Mouse (Mus musculus) hindbrain, embryonic 16.5 days (tissue): ENCODE results near the gene Rai1. TPM values are rescaled to one million over a fixed set of nuclear protein-coding genes. Genes with fewer than 3 reads are reported as not detected.
A peak's percentile ranks its signal among the peaks of the same experiment; 100 is the strongest.

ENCODE experiments used
- ATAC-seq: fragments of 200-750 bp; cut with Nextera tagmentation; 2 replicates; pipeline ENCODE4 v1.8.0; 2017; ENCODE audit warnings: moderate TSS enrichment, moderate library complexity
- H3K27ac ChIP-seq: fragments of 300-500 bp; sonication (generic); 2 replicates; pipeline ENCODE4 v1.5.1; 2014; ENCODE audit warnings: low read depth, mild to moderate bottlenecking, control low read depth, low read length, moderate library complexity
- H3K27me3 ChIP-seq: fragments of 300-500 bp; sonication (generic); replicated peaks from 2 replicates; pipeline ENCODE4 v1.6.1; 2014; ENCODE audit warnings: low read length; ENCODE audit not compliant: control insufficient read depth, insufficient read depth
- H3K36me3 ChIP-seq: fragments of 300-500 bp; sonication (generic); 2 replicates; pipeline ENCODE4 v1.6.1; 2014; ENCODE audit warnings: mild to moderate bottlenecking, low read length, moderate library complexity, mixed read lengths; ENCODE audit not compliant: control insufficient read depth, insufficient read depth
- H3K4me1 ChIP-seq: fragments of 300-500 bp; sonication (generic); 2 replicates; pipeline ENCODE4 v1.6.1; 2014; ENCODE audit warnings: low read depth, low read length; ENCODE audit not compliant: control insufficient read depth, insufficient read depth
- H3K4me2 ChIP-seq: fragments of 300-500 bp; sonication (generic); 2 replicates; pipeline ENCODE4 v1.6.1; 2014; ENCODE audit warnings: mild to moderate bottlenecking, low read length, control low read depth, moderate library complexity
- H3K4me3 ChIP-seq: fragments of 300-500 bp; sonication (generic); 2 replicates; pipeline ENCODE4 v1.5.1; 2014; ENCODE audit warnings: mild to moderate bottlenecking, low read length, control low read depth, moderate library complexity
- H3K9ac ChIP-seq: fragments of 300-500 bp; sonication (generic); 2 replicates; pipeline ENCODE4 v1.6.1; 2014; ENCODE audit warnings: low read depth, mild to moderate bottlenecking, control low read depth, low read length, moderate library complexity
- H3K9me3 ChIP-seq: fragments of 300-500 bp; sonication (generic); 2 replicates; pipeline ENCODE4 v1.6.1; 2014; ENCODE audit warnings: mild to moderate bottlenecking, low read length, moderate library complexity; ENCODE audit not compliant: control insufficient read depth
- WGBS: fragments of 180-500 bp; shearing (Covaris S2); extraction: QIAGEN DNeasy Blood & Tissue Kit; methylation state at CpG from one replicate; pipeline ENCODE4 v1.1.7; 2014; 5-methylcytosine and 5-hydroxymethylcytosine counted together
- polyA plus RNA-seq: library from polyadenylated mRNA; unstranded; fragments of >200 nt; fragmentation: Nextera tagmentation; extraction: Ambion mirVana; gene quantifications from 2 replicates; pipeline ENCODE4 v1.2.1, GENCODE M21; 2015

Gene Rai1
- polyA plus RNA-seq, 1 experiment from 2014 or later = 24.3 TPM

DNA sequence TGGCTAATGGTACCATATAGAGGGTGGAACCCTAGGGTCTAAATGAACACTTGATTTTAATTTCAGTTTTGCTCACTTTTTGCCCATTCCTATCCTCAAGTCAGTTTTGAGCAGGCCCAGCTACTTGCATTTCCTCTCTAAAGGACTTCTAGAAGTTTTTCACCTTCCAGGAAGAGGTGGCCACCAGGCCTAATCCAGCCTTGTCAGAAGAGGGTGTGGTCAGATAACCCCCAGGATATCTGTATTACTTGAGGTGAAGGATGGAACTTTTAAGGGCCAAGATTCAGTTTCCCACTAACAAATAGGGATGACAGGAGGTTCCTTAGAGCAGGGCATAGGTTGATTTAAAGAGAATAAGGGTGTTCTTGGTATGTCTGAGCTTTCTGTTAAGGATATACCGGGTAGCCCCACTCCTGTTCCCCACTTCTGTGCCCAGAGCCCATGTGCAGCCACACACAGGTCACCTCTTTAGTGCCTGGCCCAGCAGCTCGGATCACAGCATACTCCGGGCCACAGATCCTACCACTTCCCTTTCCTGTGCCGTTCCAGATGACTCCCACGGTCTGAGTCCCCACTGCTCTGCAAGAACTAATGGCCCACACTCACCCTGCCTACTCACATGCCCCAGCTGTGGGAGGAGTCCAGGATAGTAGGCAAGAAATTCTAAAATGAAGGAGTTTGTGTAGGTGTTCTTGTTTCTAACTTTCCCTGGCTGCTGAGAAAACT, 14.0 kb upstream of the Rai1 start:
- H3K9me3 ChIP-seq = no peaks in the 10 kb centered on the region
- no peak overlapping the region for H3K9ac ChIP-seq
- H3K27ac ChIP-seq = no peak overlapping the region
- no peaks in the 10 kb centered on the region for H3K36me3 ChIP-seq
- H3K4me1 ChIP-seq = peaks cover 31% of the 10 kb centered on the region
- no peak overlapping the region for H3K4me2 ChIP-seq
- 83% methylated on average over 5 of the region's 5 CpGs for WGBS
- H3K4me3 ChIP-seq = no peak overlapping the region
- H3K27me3 ChIP-seq = no peaks in the 10 kb centered on the region
- ATAC-seq = no peak

DNA sequence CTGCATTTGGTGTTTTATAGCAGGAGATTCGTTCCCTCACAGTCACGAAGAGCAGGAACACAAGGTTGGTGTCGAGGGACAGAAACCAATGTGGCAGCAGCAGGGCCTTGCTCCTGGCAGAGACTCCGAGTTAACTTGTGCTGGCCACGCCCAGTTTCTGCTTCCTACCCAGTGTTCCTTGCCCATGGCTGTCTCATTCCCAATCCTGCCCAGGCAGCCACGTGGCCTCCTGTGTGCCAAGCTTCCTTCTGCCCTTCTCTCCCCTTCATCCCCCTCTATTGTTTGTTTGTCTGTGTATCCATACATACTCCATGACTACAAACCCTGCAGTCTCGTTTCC, 13.4 kb upstream of the Rai1 start:
- no peaks in the 10 kb centered on the region for H3K9me3 ChIP-seq
- H3K4me2 ChIP-seq = no peak overlapping the region
- H3K36me3 ChIP-seq = no peaks in the 10 kb centered on the region
- ATAC-seq = no peak
- no peak overlapping the region for H3K9ac ChIP-seq
- H3K27me3 ChIP-seq = no peaks in the 10 kb centered on the region
- peaks cover 31% of the 10 kb centered on the region for H3K4me1 ChIP-seq
- H3K4me3 ChIP-seq = no peak overlapping the region
- no peak overlapping the region for H3K27ac ChIP-seq
- WGBS = 70% methylated on average over 7 of the region's 7 CpGs

DNA sequence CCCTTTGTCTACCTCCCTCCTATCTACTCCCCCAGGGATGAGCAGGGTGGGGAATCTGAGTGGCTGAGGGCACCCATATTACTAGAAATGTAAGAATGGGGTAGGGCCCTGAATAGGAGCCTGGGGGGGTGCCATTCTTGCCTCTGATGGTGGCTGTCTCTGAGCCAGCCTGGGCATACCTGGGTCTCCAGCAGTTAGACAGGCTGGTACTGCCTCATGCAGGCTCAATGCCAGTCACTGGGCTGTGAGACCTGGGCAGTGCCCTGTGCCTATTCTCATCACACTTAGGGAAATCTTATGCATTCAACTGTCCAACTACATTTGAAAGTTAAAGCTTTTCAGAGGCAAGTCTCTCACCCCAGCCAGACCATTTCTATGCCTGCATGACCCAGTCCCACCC, 11.6 kb upstream of the Rai1 start:
- no peak overlapping the region for H3K4me3 ChIP-seq

DNA sequence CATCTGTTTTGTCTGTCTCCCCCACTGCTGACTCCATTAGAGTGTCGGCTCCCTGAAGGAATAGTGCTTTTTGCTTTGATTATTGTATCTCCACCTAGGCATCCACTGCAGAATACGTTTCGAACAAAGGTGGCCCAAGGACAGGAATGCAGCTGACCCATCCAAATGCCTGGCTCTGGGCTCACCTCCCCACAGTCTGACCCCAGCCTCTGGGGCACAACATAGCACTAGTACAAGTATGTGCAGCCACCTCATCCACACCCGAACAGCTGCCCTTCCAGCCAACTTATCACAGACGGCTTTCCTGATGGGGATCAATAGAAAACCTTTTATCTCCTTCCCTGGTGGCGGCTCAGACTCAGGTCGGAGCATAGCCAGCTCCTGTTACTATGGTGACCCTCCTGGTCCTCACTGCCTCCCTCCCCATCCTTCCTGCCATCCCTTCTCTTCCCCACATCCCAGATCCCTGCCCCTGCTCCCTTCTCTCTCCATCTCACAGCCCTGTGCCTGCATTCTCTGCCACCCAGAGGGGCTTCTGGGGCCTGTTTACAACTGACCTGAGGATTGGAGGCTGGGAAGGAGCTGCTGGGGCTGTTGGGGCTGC, 10.7 kb upstream of the Rai1 start:
- Histone ChIP-seq H3K4me2 (no peak overlapping the region), H3K27me3 (no peaks in the 10 kb centered on the region), H3K27ac (peak overlapping the region; percentile 75), H3K36me3 (no peaks in the 10 kb centered on the region), H3K4me1 (peaks cover 27% of the 10 kb centered on the region), H3K4me3 (no peak overlapping the region), H3K9ac (peak overlapping the region; percentile 52), H3K9me3 (no peaks in the 10 kb centered on the region)
- WGBS = 28% methylated on average over 7 of the region's 7 CpGs
- peak; percentile 72 for ATAC-seq

More for the DNA sequence above, 11.6 kb upstream of the Rai1 start:
- no peak overlapping the region for H3K4me2 ChIP-seq
- ATAC-seq = no peak
- no peak overlapping the region for H3K27ac ChIP-seq
- H3K9me3 ChIP-seq = no peaks in the 10 kb centered on the region
- no peaks in the 10 kb centered on the region for H3K36me3 ChIP-seq
- peaks cover 31% of the 10 kb centered on the region for H3K4me1 ChIP-seq
- H3K9ac ChIP-seq = peak overlapping the region; percentile 52
- H3K27me3 ChIP-seq = no peaks in the 10 kb centered on the region

DNA sequence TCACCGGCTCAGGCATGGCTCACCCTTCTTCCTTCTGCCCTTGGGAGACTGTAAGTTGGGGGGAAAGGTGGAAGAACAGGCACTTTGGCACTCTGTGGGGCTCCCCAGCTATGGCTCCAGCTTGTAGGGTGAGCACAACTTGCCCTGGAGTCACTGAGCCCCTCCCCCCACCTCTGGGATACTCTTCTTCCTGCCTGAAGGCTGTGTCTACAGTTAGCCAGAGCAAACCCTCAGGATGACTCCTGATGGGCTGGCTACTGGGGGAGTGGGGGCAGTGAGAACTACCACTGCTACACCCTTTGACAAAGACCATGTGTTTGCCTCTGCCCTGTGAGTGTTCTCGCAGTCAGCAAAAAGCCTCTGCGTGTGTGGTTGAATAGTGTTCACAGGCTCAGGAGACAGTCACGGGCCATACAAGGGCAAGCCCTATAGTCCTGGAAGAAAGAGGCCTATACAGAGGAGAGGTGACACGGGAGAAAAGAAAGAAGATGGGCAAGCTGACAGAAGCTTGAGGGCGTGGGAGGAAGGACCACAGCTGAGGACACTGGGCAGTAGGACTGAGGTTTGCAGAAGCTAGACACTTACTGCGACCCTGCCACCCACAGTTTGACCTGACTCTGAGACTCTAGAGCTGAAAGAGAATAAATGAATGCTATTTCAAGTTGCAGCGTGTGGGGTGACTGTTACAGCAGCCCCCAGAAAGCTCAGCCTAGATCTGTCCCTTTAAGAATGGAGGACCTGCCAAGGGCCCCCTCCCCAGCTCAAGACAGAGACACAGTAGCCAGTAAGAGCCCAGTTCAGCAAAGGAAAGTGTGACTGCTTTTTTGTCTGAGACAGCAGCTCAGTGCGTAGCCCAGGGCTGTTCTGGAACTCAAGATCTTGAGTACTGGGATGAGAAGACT, 9.7 kb upstream of the Rai1 start:
- no peaks in the 10 kb centered on the region for H3K9me3 ChIP-seq
- H3K4me2 ChIP-seq = no peak overlapping the region
- no peak overlapping the region for H3K9ac ChIP-seq
- WGBS = 33% methylated on average over 9 of the region's 9 CpGs
- H3K4me1 ChIP-seq = peaks cover 25% of the 10 kb centered on the region
- no peaks in the 10 kb centered on the region for H3K36me3 ChIP-seq
- H3K4me3 ChIP-seq = no peak overlapping the region
- ATAC-seq = no peak
- H3K27ac ChIP-seq = peak overlapping the region; percentile 75
- H3K27me3 ChIP-seq = no peaks in the 10 kb centered on the region

DNA sequence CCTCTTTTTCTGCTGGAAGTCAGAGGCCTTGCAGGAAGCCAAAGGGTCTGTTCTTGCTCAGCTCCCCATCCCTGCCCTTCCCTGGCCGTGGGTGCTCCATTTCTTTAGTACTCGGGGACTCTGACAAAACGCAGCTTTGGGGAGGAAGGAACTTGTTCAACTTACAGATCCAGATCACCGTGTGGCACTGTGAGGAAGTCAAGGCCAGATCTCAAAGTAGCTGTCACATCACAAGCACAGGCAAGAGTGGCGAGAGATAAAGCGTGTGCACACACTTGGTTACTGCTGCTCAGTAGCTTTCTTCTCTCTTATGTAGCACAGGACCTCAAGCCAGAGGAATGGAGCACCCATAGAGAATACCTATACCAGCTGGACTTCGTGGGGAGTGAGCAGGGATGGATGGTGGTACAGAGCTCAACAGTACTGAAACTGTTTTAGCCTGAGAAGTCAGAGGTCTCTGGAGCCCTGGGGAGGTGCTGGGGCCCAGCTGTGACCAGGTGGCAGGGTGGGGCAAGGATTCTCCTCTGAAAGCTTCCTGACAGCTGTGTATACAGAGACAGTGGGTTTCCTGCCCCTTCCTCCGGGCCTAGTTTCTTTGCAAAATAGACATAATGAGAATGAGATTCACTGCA, 5.1 kb upstream of the Rai1 start:
- H3K4me3 ChIP-seq = no peak overlapping the region
- H3K9ac ChIP-seq = no peak overlapping the region
- ATAC-seq = no peak
- no peaks in the 10 kb centered on the region for H3K27me3 ChIP-seq
- H3K4me1 ChIP-seq = peaks cover 11% of the 10 kb centered on the region
- no peak overlapping the region for H3K4me2 ChIP-seq
- WGBS = 74% methylated on average over 8 of the region's 8 CpGs
- H3K9me3 ChIP-seq = no peaks in the 10 kb centered on the region
- no peaks in the 10 kb centered on the region for H3K36me3 ChIP-seq
- H3K27ac ChIP-seq = no peak overlapping the region

DNA sequence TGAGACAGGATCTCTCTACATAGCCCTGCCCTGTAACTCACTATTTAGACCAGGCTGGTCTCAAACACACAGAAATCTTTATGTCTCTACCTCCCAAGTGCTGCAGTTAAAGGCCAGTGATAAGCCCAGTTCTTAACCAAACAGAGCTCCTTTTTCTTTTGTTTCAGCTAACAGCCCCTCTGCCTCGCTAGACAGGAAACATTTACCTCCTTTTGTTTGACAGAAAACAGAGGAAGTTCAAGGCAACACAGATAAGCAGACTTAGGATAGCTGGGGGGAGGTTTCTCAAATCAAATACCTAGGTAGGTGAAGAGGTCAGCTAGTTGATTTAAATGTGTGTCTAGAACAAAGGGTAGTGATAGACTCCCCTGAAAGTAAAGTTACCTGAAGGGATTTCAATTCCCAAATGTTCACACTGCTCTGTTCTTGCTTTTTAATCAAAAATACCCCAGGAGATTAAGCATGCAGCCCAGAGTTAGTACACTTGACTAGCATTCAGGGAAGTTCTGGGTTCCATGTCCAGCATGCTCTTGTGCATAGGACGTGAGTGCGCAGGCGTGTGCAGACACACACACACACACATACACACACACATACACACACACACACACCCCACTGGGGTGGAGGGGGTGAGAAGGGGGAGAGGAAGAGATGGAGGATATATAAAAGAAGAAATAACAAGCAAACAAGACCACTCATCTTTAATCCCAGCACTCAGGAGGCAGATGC, 3.8 kb upstream of the Rai1 start:
- WGBS = 83% methylated on average over 4 of the region's 4 CpGs
- no peak for ATAC-seq
- no peak overlapping the region for H3K4me2 ChIP-seq
- H3K4me1 ChIP-seq = peaks cover 2% of the 10 kb centered on the region; the same call in 1 of the 2 replicates
- H3K9ac ChIP-seq = no peak overlapping the region
- H3K9me3 ChIP-seq = no peaks in the 10 kb centered on the region
- no peaks in the 10 kb centered on the region for H3K36me3 ChIP-seq
- no peak overlapping the region for H3K4me3 ChIP-seq
- H3K27me3 ChIP-seq = no peaks in the 10 kb centered on the region
- no peak overlapping the region for H3K27ac ChIP-seq

DNA sequence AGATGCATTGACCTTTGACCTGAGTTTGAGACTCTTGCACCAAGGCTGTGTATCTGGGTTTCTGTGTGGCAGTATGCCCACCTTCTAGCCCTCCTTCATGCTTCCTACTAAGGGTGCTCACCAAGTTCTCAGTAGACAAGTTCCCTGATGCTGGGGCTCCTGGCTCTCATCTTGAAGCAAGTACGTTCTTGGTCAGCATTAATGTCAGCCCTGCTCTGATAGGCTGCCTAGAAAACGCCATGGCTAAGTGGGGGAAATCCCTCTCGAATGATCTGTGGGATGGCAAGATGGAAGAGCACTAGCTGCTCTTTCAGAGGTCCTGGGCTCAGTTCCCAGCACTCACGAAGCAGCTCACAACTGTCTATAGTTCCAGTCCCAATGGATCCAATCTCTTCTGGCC, 2.8 kb upstream of the Rai1 start:
- H3K9me3 ChIP-seq = no peaks in the 10 kb centered on the region
- 85% methylated on average over 4 of the region's 4 CpGs for WGBS
- no peak for ATAC-seq
- peaks cover 7% of the 10 kb centered on the region for H3K4me1 ChIP-seq
- no peak overlapping the region for H3K4me3 ChIP-seq
- H3K4me2 ChIP-seq = no peak overlapping the region
- no peak overlapping the region for H3K27ac ChIP-seq
- no peaks in the 10 kb centered on the region for H3K36me3 ChIP-seq
- no peak overlapping the region for H3K9ac ChIP-seq
- H3K27me3 ChIP-seq = no peaks in the 10 kb centered on the region
